Mouse (Mus musculus) heart, adult 2 months (tissue): ENCODE measurements around the gene Gm36864. TPM values are rescaled to one million over a fixed set of nuclear protein-coding genes. Genes with fewer than 3 reads are reported as not detected.
"Not testable (repeated sequence)": the region's sequence is repeated elsewhere in the genome, so short reads cannot be mapped to it uniquely, and the experiment has no call there.

Source experiments
- DNase-seq, 2 experiments: peaks; one replicate each; pipeline ENCODE4 v3.0.0; 2021
- H3K27ac ChIP-seq: fragments of 200-600 bp; 2 replicates; pipeline ENCODE4 v1.8.1; 2022
- H3K27me3 ChIP-seq: fragments of 200-500 bp; 2 replicates; pipeline ENCODE4 v1.6.1; 2012; ENCODE audit warnings: mild to moderate bottlenecking, low read length, inconsistent platforms, mixed read lengths; ENCODE audit not compliant: control insufficient read depth, insufficient read depth
- H3K36me3 ChIP-seq: fragments of 200-500 bp; 2 replicates; pipeline ENCODE4 v1.6.1; 2012; ENCODE audit warnings: low read length, inconsistent platforms; ENCODE audit not compliant: control insufficient read depth, insufficient read depth
- H3K4me1 ChIP-seq: fragments of 200-500 bp; 2 replicates; pipeline ENCODE4 v1.6.1; 2011; ENCODE audit warnings: low read length; ENCODE audit not compliant: control insufficient read depth, insufficient read depth
- H3K4me3 ChIP-seq: fragments of 200-600 bp; 2 replicates; pipeline ENCODE4 v1.8.1; 2022
- H3K79me2 ChIP-seq: fragments of 200-500 bp; replicated peaks from 2 replicates; pipeline ENCODE4 v1.6.1; 2012; ENCODE audit warnings: mild to moderate bottlenecking, inconsistent platforms, low read length, moderate library complexity, mixed read lengths; ENCODE audit not compliant: control insufficient read depth, insufficient read depth
- H3K9ac ChIP-seq: fragments of 200-500 bp; 2 replicates; pipeline ENCODE4 v1.6.1; 2012; ENCODE audit warnings: low read depth, mild to moderate bottlenecking, control low read depth, inconsistent platforms, low read length, mixed read lengths
- CTCF ChIP-seq: fragments of 200-600 bp; IDR thresholded peaks from 2 replicates; pipeline ENCODE4 v1.8.1; 2022; ENCODE audit warnings: antibody characterized with exemption, mild to moderate bottlenecking, moderate library complexity
- EP300 ChIP-seq: fragments of 200-500 bp; IDR thresholded peaks from 2 replicates; pipeline ENCODE4 v1.6.1; 2011; ENCODE audit warnings: low read depth, low read length, control low read depth; ENCODE audit not compliant: insufficient read depth
- POLR2A ChIP-seq: fragments of 200-500 bp; IDR thresholded peaks from 2 replicates; pipeline ENCODE4 v1.6.1; 2011; ENCODE audit warnings: mild to moderate bottlenecking, low read depth, low read length, control low read depth; ENCODE audit not compliant: insufficient read depth
- WGBS: fragments of 180-500 bp; shearing (Covaris S2); methylation state at CpG from one replicate; pipeline ENCODE4 v1.1.7; 2018; 5-methylcytosine and 5-hydroxymethylcytosine counted together
- intact Hi-C: fragments of 180-260 bp; cut with DNase I; formaldehyde crosslinking; loops from one replicate; pipeline ENCODE4 v1.15.1; 2025
- long read RNA-seq: library from polyadenylated mRNA; stranded (forward); transcript quantifications from one replicate; pipeline ENCODE4 v2.0.0, GENCODE M21; 2021
- polyA plus RNA-seq: library from polyadenylated mRNA; depleted of rRNA; stranded (reverse); fragments of >200 nt; gene quantifications from 2 replicates; pipeline ENCODE4 v1.2.3, GENCODE M21; 2012; rRNA removed
- total RNA-seq, 2 experiments: library from RNA; stranded (reverse); gene quantifications; 2 replicates each; pipeline ENCODE4 v1.2.3; 2021

The Gm36864 gene
- total RNA-seq (not detected), polyA plus RNA-seq (not detected in 2 replicates)
- long read RNA-seq: 0 reads

GRCm38 (mm10) chr7:44235909-44236308, at the start of gene Gm36864:
Gene Gm36864 (plus strand): TSS chr7:44236177.
- no peak for DNase-seq
- Histone ChIP-seq H3K4me3 (no peak within 1 kb of the TSS), H3K27me3 (no peaks in the 10 kb centered on the region), H3K36me3 (no peaks in the 10 kb centered on the region), H3K9ac (no peak within 1 kb of the TSS), H3K79me2 (no peaks in the 10 kb centered on the region), H3K27ac (no peak within 1 kb of the TSS), H3K4me1 (no peaks in the 10 kb centered on the region)
- no peak for TF ChIP-seq CTCF
- TF ChIP-seq POLR2A: no peak
- TF ChIP-seq EP300: no peak
- intact Hi-C loops: no loop called here
- WGBS: 40% methylated on average over 3 of the region's 3 CpGs

- H3K27ac ChIP-seq, intact Hi-C loops, H3K4me3 ChIP-seq, H3K36me3 ChIP-seq, DNase-seq, H3K9ac ChIP-seq, H3K27me3 ChIP-seq, H3K4me1 ChIP-seq, H3K79me2 ChIP-seq: not testable (repeated sequence)
- 60% methylated on average over 8 of the region's 8 CpGs for WGBS
These were observed 49.5 kb upstream of the Gm36864 start for GRCm38 (mm10) chr7:44186516-44186915.

- H3K9ac ChIP-seq, H3K27me3 ChIP-seq, H3K27ac ChIP-seq, DNase-seq, H3K36me3 ChIP-seq, H3K79me2 ChIP-seq, H3K4me1 ChIP-seq, intact Hi-C loops, H3K4me3 ChIP-seq: not testable (repeated sequence)
These were observed 48.0 kb upstream of the Gm36864 start, which contains the start of gene Klk1b24 for GRCm38 (mm10) chr7:44187936-44188335. Gene Klk1b24 (plus strand): TSS chr7:44188236.

GRCm38 (mm10) chr7:44193466-44193865, 42.5 kb upstream of the Gm36864 start:
- intact Hi-C loops, H3K27me3 ChIP-seq, H3K4me3 ChIP-seq, H3K79me2 ChIP-seq, H3K36me3 ChIP-seq, H3K27ac ChIP-seq, H3K4me1 ChIP-seq, H3K9ac ChIP-seq, DNase-seq: not testable (repeated sequence)
- WGBS: 68% methylated on average over 1 of the region's 1 CpGs

GRCm38 (mm10) chr7:44197891-44198290, 38.1 kb upstream of the Gm36864 start, which contains the start of gene Klk1b3:
Gene Klk1b3 (plus strand): TSS chr7:44198191.
- intact Hi-C loops: no loop called here
- Histone ChIP-seq H3K79me2 (no peaks in the 10 kb centered on the region), H3K9ac (no peak within 1 kb of the TSS), H3K4me1 (no peaks in the 10 kb centered on the region), H3K36me3 (no peaks in the 10 kb centered on the region), H3K27ac (no peak within 1 kb of the TSS), H3K4me3 (no peak within 1 kb of the TSS), H3K27me3 (no peaks in the 10 kb centered on the region)
- TF ChIP-seq POLR2A (no peak), CTCF (no peak), EP300 (no peak)
- 50% methylated on average over 3 of the region's 3 CpGs for WGBS
- DNase-seq: no peak

GRCm38 (mm10) chr7:44207135-44207534, 28.8 kb upstream of the Gm36864 start, which contains the start of gene Klk1b4:
Gene Klk1b4 (plus strand): TSS chr7:44207435.
- H3K4me3 ChIP-seq, H3K27me3 ChIP-seq, H3K36me3 ChIP-seq, H3K79me2 ChIP-seq, intact Hi-C loops, DNase-seq, H3K9ac ChIP-seq, H3K4me1 ChIP-seq, H3K27ac ChIP-seq: not testable (repeated sequence)
- WGBS: 40% methylated on average over 3 of the region's 3 CpGs

- no peak for TF ChIP-seq EP300
- TF ChIP-seq POLR2A: no peak
- TF ChIP-seq CTCF: no peak
- DNase-seq: no peak
- Histone ChIP-seq H3K27me3 (no peaks in the 10 kb centered on the region), H3K9ac (no peak overlapping the region), H3K79me2 (no peaks in the 10 kb centered on the region), H3K27ac (no peak overlapping the region), H3K4me1 (no peaks in the 10 kb centered on the region), H3K36me3 (no peaks in the 10 kb centered on the region), H3K4me3 (no peak overlapping the region)
- 65% methylated on average over 3 of the region's 3 CpGs for WGBS
- intact Hi-C loops: no loop called here
These were observed 27.7 kb upstream of the Gm36864 start for GRCm38 (mm10) chr7:44208307-44208706.
